Mouse (Mus musculus) liver, embryonic 14.5 days (tissue): Measurements from ENCODE around the gene Borcs6.

Experiments
- CTCF ChIP-seq: IDR thresholded peaks from 2 replicates; pipeline ENCODE4 v1.5.1; 2016; ENCODE audit warnings: antibody characterized with exemption, low read depth, control low read depth
- EP300 ChIP-seq: IDR thresholded peaks from 2 replicates; pipeline ENCODE4 v1.6.1; 2016; ENCODE audit warnings: antibody characterized with exemption, low read depth

DNA sequence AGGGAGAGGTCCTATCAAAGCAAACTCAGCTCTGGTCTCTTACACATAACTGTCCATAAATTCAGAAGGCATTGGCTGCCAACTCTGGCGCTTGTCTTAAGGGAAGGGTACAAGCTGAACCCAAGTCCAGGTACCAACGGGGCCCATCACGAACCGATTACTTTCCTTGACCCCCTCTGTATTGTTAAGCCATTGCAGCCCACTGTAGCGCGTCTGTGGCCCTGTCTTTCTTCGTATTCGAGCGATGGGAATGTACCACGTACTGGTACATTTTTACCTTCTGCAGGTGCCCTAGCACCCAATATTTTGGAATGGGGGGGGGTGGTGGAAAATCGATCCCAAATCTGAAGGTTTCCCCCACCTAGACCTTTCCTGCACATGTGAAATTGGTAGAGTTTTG is 12.7 kb downstream of the Borcs6 start:
- TF ChIP-seq CTCF, result no peak
- TF ChIP-seq EP300, result no peak
